Mouse (Mus musculus): ENCODE data around the gene Epha2.

GRCm38 (mm10) chr4:141285128-141285527, 15.9 kb upstream of the Epha2 start:
- TF ChIP-seq CTCF (IDR thresholded peaks at IDR 0.05; ENCODE audit: low read depth) (no peak), EP300 (IDR thresholded peaks at IDR 0.05; ENCODE audit: low read depth) (no peak)

All from liver, embryonic 14.5 days (tissue).